Mouse (Mus musculus) neural tube, embryonic 12.5 days (tissue): ENCODE measurements around the gene Rpl32. TPM values are rescaled to one million over a fixed set of nuclear protein-coding genes. Genes with fewer than 3 reads are reported as not detected.
"Not testable (repeated sequence)": the region's sequence is repeated elsewhere in the genome, so short reads cannot be mapped to it uniquely, and the experiment has no call there.

ENCODE experiments used
- ATAC-seq: fragments of 200-750 bp; cut with Nextera tagmentation; 2 replicates; pipeline ENCODE4 v1.8.0; 2017; ENCODE audit warnings: low read depth, mild to moderate bottlenecking, moderate TSS enrichment, moderate library complexity; ENCODE audit not compliant: low FRiP score
- H3K27ac ChIP-seq: fragments of 300-500 bp; sonication (generic); 2 replicates; pipeline ENCODE4 v1.5.1; 2016
- H3K27me3 ChIP-seq: fragments of 300-500 bp; sonication (generic); replicated peaks from 2 replicates; pipeline ENCODE4 v1.6.1; 2016; ENCODE audit warnings: mild to moderate bottlenecking
- H3K36me3 ChIP-seq: fragments of 300-500 bp; sonication (generic); 2 replicates; pipeline ENCODE4 v1.6.1; 2016; ENCODE audit warnings: mild to moderate bottlenecking
- H3K4me1 ChIP-seq: fragments of 300-500 bp; sonication (generic); 2 replicates; pipeline ENCODE4 v1.6.1; 2016
- H3K4me2 ChIP-seq: fragments of 300-500 bp; sonication (generic); replicated peaks from 2 replicates; pipeline ENCODE4 v1.6.1; 2016; ENCODE audit warnings: mild to moderate bottlenecking
- H3K4me3 ChIP-seq: fragments of 300-500 bp; sonication (generic); 2 replicates; pipeline ENCODE4 v1.5.1; 2016
- H3K9ac ChIP-seq: fragments of 300-500 bp; sonication (generic); 2 replicates; pipeline ENCODE4 v1.6.1; 2016; ENCODE audit warnings: mild to moderate bottlenecking
- H3K9me3 ChIP-seq: fragments of 300-500 bp; sonication (generic); 2 replicates; pipeline ENCODE4 v1.6.1; 2016; ENCODE audit warnings: mild to moderate bottlenecking
- WGBS: fragments of 180-500 bp; shearing (Covaris S2); methylation state at CpG from one replicate; pipeline ENCODE4 v1.1.7; 2016; 5-methylcytosine and 5-hydroxymethylcytosine counted together
- polyA plus RNA-seq: library from polyadenylated mRNA; unstranded; fragments of >200 nt; fragmentation: Nextera tagmentation; extraction: Ambion mirVana; gene quantifications from 2 replicates; pipeline ENCODE4 v1.2.1, GENCODE M21; 2016

The Rpl32 gene
- polyA plus RNA-seq, 1 experiment from 2014 or later: 1,453 TPM

DNA sequence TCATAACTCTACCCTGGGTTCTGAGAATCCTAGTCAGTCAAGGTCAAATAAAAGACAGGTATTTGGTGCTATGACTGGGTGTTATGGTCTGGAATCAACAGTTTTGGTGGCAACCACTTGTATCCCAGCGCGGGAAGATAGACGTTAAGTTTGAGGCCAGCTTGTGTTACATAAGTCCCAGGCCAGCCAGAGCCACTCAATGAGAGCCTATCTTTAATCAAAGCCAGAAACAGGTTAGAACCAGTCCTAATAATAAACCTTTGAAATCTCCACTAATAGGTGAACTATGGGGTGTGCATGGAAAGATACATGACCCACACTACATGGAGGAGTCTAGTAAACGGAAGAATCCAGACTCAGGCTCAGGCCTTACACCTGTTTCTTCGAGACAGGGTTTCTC, 30.2 kb upstream of the Rpl32 start:
- no peak for ATAC-seq
- Histone ChIP-seq H3K9ac (no peak overlapping the region), H3K36me3 (peaks cover 18% of the 10 kb centered on the region), H3K4me1 (peaks cover 6% of the 10 kb centered on the region; the same call in 1 of the 2 replicates), H3K9me3 (no peaks in the 10 kb centered on the region), H3K4me2 (peak overlapping the region; percentile 73), H3K27me3 (no peaks in the 10 kb centered on the region), H3K4me3 (no peak overlapping the region), H3K27ac (no peak overlapping the region)
- WGBS: 79% methylated on average over 5 of the region's 5 CpGs

DNA sequence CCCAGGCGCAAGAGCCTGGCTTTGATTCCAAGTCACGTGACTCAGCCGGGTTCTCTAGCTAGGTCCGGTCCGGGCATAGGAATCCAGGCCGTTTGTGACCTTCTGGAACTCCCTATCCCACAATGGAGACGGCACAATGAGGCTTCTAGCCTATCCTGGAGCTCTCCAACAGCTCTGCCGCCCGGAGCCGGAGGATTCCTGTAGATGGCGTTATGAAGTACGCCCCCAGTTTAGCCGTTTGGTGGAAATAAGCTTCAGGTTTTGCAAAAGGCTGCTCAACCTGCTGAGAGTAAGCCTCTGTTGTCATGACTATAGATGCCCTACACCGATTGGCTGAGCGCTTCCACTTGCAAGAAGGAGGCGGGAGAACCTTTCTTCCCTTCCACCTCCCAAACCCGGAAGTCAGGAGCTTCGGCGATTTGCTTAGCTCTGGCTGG, 29.6 kb upstream of the Rpl32 start, which contains the start of gene Efcab12:
TSS of gene Efcab12 (minus strand) at position 252 of the 437 bp plus-strand sequence.
- H3K27me3 ChIP-seq: no peaks in the 10 kb centered on the region
- peak within 1 kb of the TSS; percentile 38 for H3K9ac ChIP-seq
- peak within 1 kb of the TSS; percentile 37 for H3K4me3 ChIP-seq
- peaks cover 13% of the 10 kb centered on the region for H3K36me3 ChIP-seq
- H3K27ac ChIP-seq: no peak within 1 kb of the TSS
- peak; percentile 91 for ATAC-seq
- peak within 1 kb of the TSS; percentile 73 for H3K4me2 ChIP-seq
- 2% methylated on average over 19 of the region's 19 CpGs for WGBS
- peaks cover 6% of the 10 kb centered on the region; the same call in 1 of the 2 replicates for H3K4me1 ChIP-seq
- no peaks in the 10 kb centered on the region for H3K9me3 ChIP-seq

DNA sequence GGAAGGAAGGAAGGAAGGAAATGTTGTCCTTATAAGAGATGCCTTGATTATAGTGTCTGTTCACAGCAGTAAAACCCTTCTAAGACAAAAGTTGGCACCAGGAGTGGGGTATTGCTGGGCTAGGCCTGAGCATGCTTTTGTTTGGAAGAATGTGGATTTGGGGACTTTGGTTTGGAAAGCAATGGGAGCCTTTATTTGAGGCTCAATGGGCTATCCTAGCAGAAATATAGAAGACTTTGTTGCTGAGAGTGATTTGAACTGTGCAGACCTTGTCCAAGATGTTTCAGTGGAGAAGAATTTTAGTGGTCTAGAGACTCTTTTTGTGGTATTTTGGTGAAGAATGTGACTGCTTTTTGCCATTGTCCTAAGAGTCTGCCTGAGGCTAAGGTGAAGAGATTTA, 25.3 kb upstream of the Rpl32 start:
- no peak overlapping the region for H3K4me3 ChIP-seq
- peaks cover 6% of the 10 kb centered on the region; the same call in 1 of the 2 replicates for H3K4me1 ChIP-seq
- no peak overlapping the region for H3K9ac ChIP-seq
- ATAC-seq: no peak
- no peaks in the 10 kb centered on the region for H3K9me3 ChIP-seq
- no peaks in the 10 kb centered on the region for H3K36me3 ChIP-seq
- H3K4me2 ChIP-seq: no peak overlapping the region
- H3K27ac ChIP-seq: no peak overlapping the region
- no peaks in the 10 kb centered on the region for H3K27me3 ChIP-seq

- 93% methylated on average over 2 of the region's 2 CpGs for WGBS
- H3K27me3 ChIP-seq: no peaks in the 10 kb centered on the region
- no peak for ATAC-seq
- H3K4me1 ChIP-seq: no peaks in the 10 kb centered on the region
- no peaks in the 10 kb centered on the region for H3K9me3 ChIP-seq
- H3K4me2 ChIP-seq: no peak overlapping the region
- H3K27ac ChIP-seq: no peak overlapping the region
- no peaks in the 10 kb centered on the region for H3K36me3 ChIP-seq
- no peak overlapping the region for H3K4me3 ChIP-seq
- H3K9ac ChIP-seq: no peak overlapping the region
Measured at GRCm38 (mm10) chr6:115832152-115832850, 23.8 kb upstream of the Rpl32 start.

DNA sequence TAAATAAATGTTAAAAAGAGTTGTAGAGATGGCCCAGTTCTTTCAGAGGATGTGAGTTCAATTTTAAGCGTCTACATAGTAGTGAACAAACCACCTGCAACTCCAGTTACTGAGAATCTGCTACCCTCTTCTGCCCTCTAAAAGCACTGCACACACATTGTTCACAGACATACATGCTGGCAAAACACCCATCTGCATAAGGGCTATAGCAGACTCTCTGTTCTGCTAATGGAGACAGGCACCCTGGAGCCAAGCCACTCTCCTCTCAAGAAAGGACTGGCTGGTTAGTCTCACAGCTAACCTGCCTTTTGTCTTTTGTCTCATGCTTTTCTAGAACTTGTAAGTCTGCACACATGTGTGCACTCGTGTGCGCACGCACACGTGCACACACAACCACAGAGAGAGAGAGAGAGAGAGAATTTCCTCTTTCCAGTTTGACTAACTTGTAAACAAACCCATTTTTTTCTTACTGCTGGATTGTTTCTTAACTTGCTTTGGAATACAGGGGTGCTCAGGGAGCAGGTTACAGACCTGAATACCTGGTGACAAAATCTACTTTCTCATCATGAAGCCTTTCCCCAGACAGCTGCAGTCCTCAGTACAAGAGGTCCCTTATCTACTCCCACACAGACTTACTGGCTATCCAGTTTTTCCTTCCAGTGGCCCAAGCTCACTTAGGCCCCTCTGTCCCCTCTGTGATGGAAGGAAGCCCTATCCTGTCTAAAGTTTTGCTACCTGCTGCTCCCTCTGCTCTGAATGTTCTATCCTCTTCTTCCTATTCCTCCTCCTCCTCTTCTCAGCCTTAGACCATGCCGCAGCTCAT, 22.4 kb upstream of the Rpl32 start:
- Histone ChIP-seq H3K36me3 (no peaks in the 10 kb centered on the region), H3K4me3 (no peak overlapping the region), H3K4me2 (no peak overlapping the region), H3K9me3 (no peaks in the 10 kb centered on the region), H3K9ac (no peak overlapping the region), H3K27ac (no peak overlapping the region), H3K27me3 (no peaks in the 10 kb centered on the region), H3K4me1 (no peaks in the 10 kb centered on the region)
- WGBS: 86% methylated on average over 6 of the region's 6 CpGs
- ATAC-seq: no peak

- H3K9ac ChIP-seq, H3K27ac ChIP-seq, H3K27me3 ChIP-seq, H3K9me3 ChIP-seq, H3K4me1 ChIP-seq, H3K36me3 ChIP-seq, H3K4me3 ChIP-seq: not testable (repeated sequence)
- WGBS: 4% methylated on average over 6 of the region's 11 CpGs
- peak overlapping the region; percentile 37 for H3K4me2 ChIP-seq
- peak; percentile 90 for ATAC-seq
Measured at GRCm38 (mm10) chr6:115823850-115824464, 15.4 kb upstream of the Rpl32 start.

DNA sequence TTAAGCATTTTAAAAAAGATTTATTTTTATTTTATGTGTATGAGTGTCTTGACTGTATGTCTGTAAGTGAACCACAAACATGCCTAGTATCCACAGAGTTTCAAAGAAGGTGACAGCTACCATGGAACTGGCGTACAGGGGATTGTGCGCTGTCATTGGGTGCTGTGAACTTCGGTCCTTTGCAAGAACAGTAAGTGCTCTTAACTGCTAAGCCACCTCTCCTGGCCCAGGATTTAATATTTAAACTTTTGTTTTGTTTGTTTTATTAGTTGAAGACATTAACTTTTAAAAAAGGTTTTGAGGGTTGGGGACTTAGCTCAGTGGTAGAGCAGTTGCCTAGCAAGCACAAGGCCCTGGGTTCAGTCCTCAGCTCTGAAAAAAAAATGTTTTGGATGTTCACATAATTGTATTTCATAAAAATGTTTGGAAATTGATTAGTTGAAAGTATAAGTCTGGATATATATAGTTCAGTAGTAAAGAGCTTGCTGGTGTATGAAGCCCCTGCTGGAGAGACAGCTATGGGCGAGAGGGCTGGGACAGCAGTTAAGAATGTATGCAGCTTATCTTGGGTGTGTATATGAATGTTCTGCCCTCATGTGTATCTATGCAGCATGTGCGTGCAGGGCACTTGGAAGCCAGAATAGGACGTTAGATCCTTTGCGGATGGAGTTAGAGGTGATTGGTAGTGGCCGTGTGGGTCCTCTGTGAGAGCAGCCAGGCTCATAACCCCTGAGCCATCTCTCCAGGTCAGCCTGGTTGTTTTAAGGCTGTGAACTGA, 12.9 kb upstream of the Rpl32 start:
- Histone ChIP-seq H3K4me2 (no peak overlapping the region), H3K36me3 (no peaks in the 10 kb centered on the region), H3K9ac (no peak overlapping the region), H3K4me3 (no peak overlapping the region), H3K27me3 (0 out of 2 replicates have a peak, but pooled peaks cover 3% of the 10 kb centered on the region), H3K27ac (no peak overlapping the region), H3K9me3 (no peaks in the 10 kb centered on the region), H3K4me1 (no peaks in the 10 kb centered on the region)
- WGBS: 88% methylated on average over 8 of the region's 8 CpGs
- ATAC-seq: no peak

GRCm38 (mm10) chr6:115818129-115818528, 9.6 kb upstream of the Rpl32 start:
- 0 out of 2 replicates have a peak, but pooled peaks cover 3% of the 10 kb centered on the region for H3K27me3 ChIP-seq
- no peaks in the 10 kb centered on the region for H3K36me3 ChIP-seq
- no peaks in the 10 kb centered on the region for H3K9me3 ChIP-seq
- ATAC-seq: no peak
- H3K4me1 ChIP-seq: no peaks in the 10 kb centered on the region
- WGBS: 81% methylated on average over 2 of the region's 2 CpGs
- H3K9ac ChIP-seq: no peak overlapping the region
- H3K4me2 ChIP-seq: no peak overlapping the region
- H3K4me3 ChIP-seq: no peak overlapping the region
- no peak overlapping the region for H3K27ac ChIP-seq

- Histone ChIP-seq H3K4me3 (no peak overlapping the region), H3K27ac (no peak overlapping the region), H3K9ac (no peak overlapping the region), H3K4me2 (no peak overlapping the region), H3K36me3 (no peaks in the 10 kb centered on the region), H3K9me3 (no peaks in the 10 kb centered on the region), H3K4me1 (no peaks in the 10 kb centered on the region), H3K27me3 (no peaks in the 10 kb centered on the region)
- 78% methylated on average over 4 of the region's 4 CpGs for WGBS
- no peak for ATAC-seq
Measured at GRCm38 (mm10) chr6:115815041-115815440, 6.5 kb upstream of the Rpl32 start.

DNA sequence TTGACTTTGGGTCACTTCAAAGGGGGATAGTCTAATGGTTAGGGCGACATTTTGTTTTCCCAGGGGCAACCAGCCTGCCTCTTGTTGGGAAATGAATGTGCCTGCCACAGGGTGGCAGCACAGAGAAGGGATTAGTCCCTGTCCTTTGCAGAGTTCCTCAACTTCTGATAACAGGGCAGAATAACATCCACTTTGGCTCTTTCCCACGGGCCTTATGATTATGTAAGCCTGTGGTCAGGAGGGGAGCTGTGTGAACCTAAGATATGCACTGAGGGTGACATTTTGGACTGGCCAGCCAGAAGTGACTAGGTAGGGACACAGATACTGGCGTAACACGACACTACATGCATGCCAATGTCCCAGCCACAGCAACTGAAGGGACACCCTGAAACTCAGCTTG, 5.6 kb upstream of the Rpl32 start:
- Histone ChIP-seq H3K9me3 (no peaks in the 10 kb centered on the region), H3K27ac (no peak overlapping the region), H3K27me3 (no peaks in the 10 kb centered on the region), H3K4me2 (no peak overlapping the region), H3K36me3 (no peaks in the 10 kb centered on the region), H3K4me3 (no peak overlapping the region), H3K4me1 (no peaks in the 10 kb centered on the region), H3K9ac (no peak overlapping the region)
- 37% methylated on average over 4 of the region's 4 CpGs for WGBS
- 0 out of 2 replicates have a peak, but pooled peaks have one; percentile 21 for ATAC-seq

DNA sequence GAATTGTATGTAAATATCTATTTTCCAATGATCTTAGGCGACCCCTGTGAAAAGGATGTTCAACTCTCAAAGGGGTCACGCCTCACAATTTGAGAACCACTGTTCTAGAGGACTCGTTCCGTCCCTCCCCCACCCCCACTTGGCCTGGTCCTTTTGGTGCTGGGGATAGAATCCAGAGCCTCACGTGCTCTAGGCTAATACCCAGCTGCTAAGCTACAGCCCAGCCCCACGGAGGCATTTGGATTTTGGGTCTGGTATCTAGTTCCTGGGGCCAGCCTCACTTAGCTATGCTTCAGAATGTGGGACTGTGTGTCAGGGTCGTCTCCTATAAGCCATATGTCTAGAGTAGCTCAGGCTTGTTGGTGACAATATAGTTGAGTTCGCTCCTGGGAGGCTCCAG, 3.1 kb upstream of the Rpl32 start:
- H3K27me3 ChIP-seq: no peaks in the 10 kb centered on the region
- peaks cover 9% of the 10 kb centered on the region for H3K36me3 ChIP-seq
- no peak overlapping the region for H3K9ac ChIP-seq
- H3K4me2 ChIP-seq: no peak overlapping the region
- WGBS: 71% methylated on average over 8 of the region's 8 CpGs
- H3K9me3 ChIP-seq: no peaks in the 10 kb centered on the region
- no peak for ATAC-seq
- H3K4me1 ChIP-seq: peaks cover 9% of the 10 kb centered on the region
- no peak overlapping the region for H3K27ac ChIP-seq
- H3K4me3 ChIP-seq: no peak overlapping the region

- peak overlapping the region; percentile 98 for H3K9ac ChIP-seq
- peaks cover 20% of the 10 kb centered on the region for H3K4me1 ChIP-seq
- peak overlapping the region; percentile 96 for H3K27ac ChIP-seq
- H3K36me3 ChIP-seq: peaks cover 39% of the 10 kb centered on the region
- no peaks in the 10 kb centered on the region for H3K27me3 ChIP-seq
- no peaks in the 10 kb centered on the region for H3K9me3 ChIP-seq
- H3K4me2 ChIP-seq: peak overlapping the region; percentile 89
- no peak for ATAC-seq
- under 1% methylated on average over 22 of the region's 22 CpGs for WGBS
- peak overlapping the region; percentile 97 for H3K4me3 ChIP-seq
Measured at GRCm38 (mm10) chr6:115808196-115808487, 405 bp downstream of the Rpl32 start.
